Mouse (Mus musculus): ENCODE data around the gene Ndufab1. TPM values are rescaled to one million over a fixed set of nuclear protein-coding genes. Genes with fewer than 3 reads are reported as not detected.

Gene Ndufab1
- 437 and 852 TPM in 2 replicates for polyA plus RNA-seq (2012; rRNA removed)

GRCm38 (mm10) chr7:122101747-122102244 is at the start of gene Ndufab1:
Gene Ndufab1, minus strand, starts transcription at chr7:122101886.
- H3K27ac ChIP-seq (ENCODE audit: insufficient read depth, low read depth, low read length): peak within 1 kb of the TSS; percentile 88
- under 1% methylated on average over 43 of the region's 43 CpGs for WGBS

GRCm38 (mm10) chr7:122140991-122141390 is 39.3 kb upstream of the Ndufab1 start:
- H3K4me3 ChIP-seq (ENCODE audit: insufficient read depth, low read depth, low read length): no peak overlapping the region
- TF ChIP-seq POLR2A (IDR thresholded peaks at IDR 0.05; ENCODE audit: low read depth, low read length): no peak
- no peak for TF ChIP-seq CTCF (conservative IDR thresholded peaks at IDR 0.05; ENCODE audit: insufficient read depth, insufficient read length, low read depth, low read length)
- H3K36me3 ChIP-seq (ENCODE audit: control insufficient read depth, insufficient read depth, low read length): peaks cover 19% of the 10 kb centered on the region
- H3K4me1 ChIP-seq (ENCODE audit: control insufficient read depth, insufficient read depth, low read length): no peaks in the 10 kb centered on the region; the same call in 1 of the 2 replicates
- peak; percentile 82 for DNase-seq
- H3K27ac ChIP-seq (ENCODE audit: insufficient read depth, low read depth, low read length): no peak overlapping the region
- H3K27me3 ChIP-seq (replicated peaks; ENCODE audit: control insufficient read depth, insufficient read depth, low read length): no peaks in the 10 kb centered on the region

More at GRCm38 (mm10) chr7:122101747-122102244, at the start of gene Ndufab1:
- TF ChIP-seq POLR2A (IDR thresholded peaks at IDR 0.05; ENCODE audit: low read depth, low read length) (peak; percentile 2), CTCF (conservative IDR thresholded peaks at IDR 0.05; ENCODE audit: insufficient read depth, insufficient read length, low read depth, low read length) (peak; percentile 69)
- peak within 1 kb of the TSS; percentile 86 for H3K4me3 ChIP-seq (ENCODE audit: insufficient read depth, low read depth, low read length)
- H3K27me3 ChIP-seq (replicated peaks; ENCODE audit: control insufficient read depth, insufficient read depth, low read length): no peaks in the 10 kb centered on the region
- peak; percentile 92 for DNase-seq
- no peaks in the 10 kb centered on the region for H3K36me3 ChIP-seq (ENCODE audit: control insufficient read depth, insufficient read depth, low read length)
- peaks cover 7% of the 10 kb centered on the region; the same call in 1 of the 2 replicates for H3K4me1 ChIP-seq (ENCODE audit: control insufficient read depth, insufficient read depth, low read length)

DNA sequence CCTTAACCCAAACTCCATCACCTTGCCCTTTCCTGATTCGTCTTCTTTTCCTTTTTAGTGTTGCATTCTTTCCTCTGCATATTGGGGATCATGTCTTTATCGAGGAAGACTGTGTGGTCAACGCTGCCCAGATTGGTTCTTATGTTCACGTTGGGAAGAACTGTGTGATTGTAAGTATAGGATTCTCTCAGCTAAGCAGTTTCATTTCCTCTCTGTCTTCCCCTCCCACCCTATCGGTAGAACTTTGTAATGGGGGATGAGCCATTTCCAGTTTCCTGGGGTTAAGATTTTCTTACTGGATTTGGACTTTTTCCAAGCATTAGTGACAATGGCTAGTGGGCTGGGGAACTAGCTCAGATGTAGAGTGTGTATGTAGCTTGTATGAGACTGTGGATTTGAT is 36.5 kb upstream of the Ndufab1 start:
- H3K4me1 ChIP-seq (ENCODE audit: control insufficient read depth, insufficient read depth, low read length): peaks cover 6% of the 10 kb centered on the region; the same call in 1 of the 2 replicates
- H3K27me3 ChIP-seq (replicated peaks; ENCODE audit: control insufficient read depth, insufficient read depth, low read length): no peaks in the 10 kb centered on the region
- H3K27ac ChIP-seq (ENCODE audit: insufficient read depth, low read depth, low read length): no peak overlapping the region
- 86% methylated on average over 5 of the region's 5 CpGs for WGBS
- H3K4me3 ChIP-seq (ENCODE audit: insufficient read depth, low read depth, low read length): no peak overlapping the region
- DNase-seq: no peak
- peaks cover 16% of the 10 kb centered on the region for H3K36me3 ChIP-seq (ENCODE audit: control insufficient read depth, insufficient read depth, low read length)
- TF ChIP-seq POLR2A (IDR thresholded peaks at IDR 0.05; ENCODE audit: low read depth, low read length): no peak
- TF ChIP-seq CTCF (conservative IDR thresholded peaks at IDR 0.05; ENCODE audit: insufficient read depth, insufficient read length, low read depth, low read length): no peak

GRCm38 (mm10) chr7:122137071-122137470 is 35.4 kb upstream of the Ndufab1 start:
- DNase-seq: peak; percentile 80
- Histone ChIP-seq H3K4me1 (ENCODE audit: control insufficient read depth, insufficient read depth, low read length) (peaks cover 6% of the 10 kb centered on the region; the same call in 1 of the 2 replicates), H3K4me3 (ENCODE audit: insufficient read depth, low read depth, low read length) (no peak overlapping the region), H3K27ac (ENCODE audit: insufficient read depth, low read depth, low read length) (no peak overlapping the region), H3K36me3 (ENCODE audit: control insufficient read depth, insufficient read depth, low read length) (peaks cover 14% of the 10 kb centered on the region), H3K27me3 (replicated peaks; ENCODE audit: control insufficient read depth, insufficient read depth, low read length) (no peaks in the 10 kb centered on the region)
- TF ChIP-seq CTCF (conservative IDR thresholded peaks at IDR 0.05; ENCODE audit: insufficient read depth, insufficient read length, low read depth, low read length): no peak
- TF ChIP-seq POLR2A (IDR thresholded peaks at IDR 0.05; ENCODE audit: low read depth, low read length): no peak

DNA sequence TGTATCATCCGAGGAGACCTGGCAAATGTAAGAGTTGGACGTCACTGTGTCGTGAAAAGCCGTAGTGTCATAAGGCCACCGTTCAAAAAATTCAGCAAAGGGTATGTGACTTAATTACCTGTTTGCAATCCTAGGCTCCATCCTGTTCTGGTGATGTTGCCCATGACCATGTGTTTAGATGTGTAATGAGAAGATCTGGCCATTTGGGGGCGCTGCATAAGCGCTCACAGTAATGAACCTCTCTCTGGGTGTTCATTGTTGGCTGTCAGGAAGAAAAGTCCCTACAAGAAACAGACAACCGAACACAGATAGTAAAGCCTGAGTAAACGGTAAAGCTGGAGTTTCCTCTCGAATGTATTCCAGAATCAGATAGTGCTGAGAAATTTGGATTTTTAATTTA is 33.4 kb upstream of the Ndufab1 start:
- H3K27me3 ChIP-seq (replicated peaks; ENCODE audit: control insufficient read depth, insufficient read depth, low read length): no peaks in the 10 kb centered on the region
- TF ChIP-seq POLR2A (IDR thresholded peaks at IDR 0.05; ENCODE audit: low read depth, low read length) (no peak), CTCF (conservative IDR thresholded peaks at IDR 0.05; ENCODE audit: insufficient read depth, insufficient read length, low read depth, low read length) (peak; percentile 34; the same call in 1 of the 2 replicates)
- H3K4me1 ChIP-seq (ENCODE audit: control insufficient read depth, insufficient read depth, low read length): peaks cover 6% of the 10 kb centered on the region; the same call in 1 of the 2 replicates
- WGBS: 73% methylated on average over 10 of the region's 10 CpGs
- DNase-seq: peak; percentile 48
- no peak overlapping the region for H3K4me3 ChIP-seq (ENCODE audit: insufficient read depth, low read depth, low read length)
- H3K27ac ChIP-seq (ENCODE audit: insufficient read depth, low read depth, low read length): no peak overlapping the region
- peaks cover 10% of the 10 kb centered on the region for H3K36me3 ChIP-seq (ENCODE audit: control insufficient read depth, insufficient read depth, low read length)

- 12% methylated on average over 8 of the region's 8 CpGs for WGBS
- peaks cover 3% of the 10 kb centered on the region for H3K36me3 ChIP-seq (ENCODE audit: control insufficient read depth, insufficient read depth, low read length)
- no peak for TF ChIP-seq POLR2A (IDR thresholded peaks at IDR 0.05; ENCODE audit: low read depth, low read length)
- TF ChIP-seq CTCF (conservative IDR thresholded peaks at IDR 0.05; ENCODE audit: insufficient read depth, insufficient read length, low read depth, low read length): no peak
Observed at GRCm38 (mm10) chr7:122133338-122133625, 31.6 kb upstream of the Ndufab1 start.

DNA sequence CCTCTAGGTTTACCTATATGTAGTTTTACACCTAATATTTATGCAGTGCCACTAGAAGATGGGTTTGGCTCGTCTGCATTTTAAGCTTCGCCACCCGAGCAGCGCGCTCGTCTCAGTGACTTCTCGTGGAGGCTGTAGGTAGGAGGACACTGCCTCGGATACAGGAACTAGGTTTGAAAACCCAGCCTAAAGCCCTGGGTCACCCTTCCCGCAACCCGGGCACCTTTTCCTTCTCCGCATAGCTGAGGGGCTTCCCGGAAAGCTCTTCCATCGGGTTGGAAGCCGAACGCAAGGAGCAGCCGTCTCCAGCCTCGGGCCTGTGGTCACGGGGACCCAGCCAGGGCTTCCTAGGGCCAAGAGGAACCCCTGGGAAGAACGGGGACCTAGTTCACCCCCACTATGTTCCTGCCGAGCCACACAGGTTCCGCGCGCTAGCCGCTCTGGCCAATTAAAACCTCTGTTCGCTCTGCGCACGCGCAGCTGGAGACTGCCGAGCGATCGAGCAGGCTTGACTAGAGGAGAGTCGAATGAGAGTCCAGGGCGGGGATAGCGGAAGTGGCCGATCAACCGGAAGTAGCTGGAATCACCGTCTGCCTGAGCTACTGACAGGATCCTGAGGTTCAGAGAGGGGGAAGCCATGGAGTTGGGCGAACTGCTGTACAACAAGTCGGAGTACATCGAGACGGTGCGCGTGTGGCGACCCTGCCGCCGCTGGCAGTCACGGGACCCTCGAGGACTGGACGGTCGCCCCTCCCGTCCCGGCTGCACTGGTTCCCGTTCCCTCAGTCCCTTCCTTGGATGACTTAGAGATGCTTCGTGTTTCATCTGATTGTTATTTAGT is 31.0 kb upstream of the Ndufab1 start, which contains the start of the genes Palb2 and Dctn5:
Gene Palb2 (minus strand): TSS at position 489 of the 841 bp plus-strand sequence.
Gene Dctn5 (plus strand): TSS at position 545 of the 841 bp plus-strand sequence.
- Histone ChIP-seq H3K4me1 (ENCODE audit: control insufficient read depth, insufficient read depth, low read length) (peaks cover 6% of the 10 kb centered on the region; the same call in 1 of the 2 replicates), H3K27ac (ENCODE audit: insufficient read depth, low read depth, low read length) (peak within 1 kb of the TSS; percentile 79), H3K36me3 (ENCODE audit: control insufficient read depth, insufficient read depth, low read length) (no peaks in the 10 kb centered on the region; the same call in 1 of the 2 replicates), H3K27me3 (replicated peaks; ENCODE audit: control insufficient read depth, insufficient read depth, low read length) (no peaks in the 10 kb centered on the region), H3K4me3 (ENCODE audit: insufficient read depth, low read depth, low read length) (peak within 1 kb of the TSS; percentile 96)
- DNase-seq: peak; percentile 99
- TF ChIP-seq CTCF (conservative IDR thresholded peaks at IDR 0.05; ENCODE audit: insufficient read depth, insufficient read length, low read depth, low read length) (no peak), POLR2A (IDR thresholded peaks at IDR 0.05; ENCODE audit: low read depth, low read length) (peak; percentile 68)
- under 1% methylated on average over 54 of the region's 54 CpGs for WGBS

More at GRCm38 (mm10) chr7:122133338-122133625, 31.6 kb upstream of the Ndufab1 start:
- peaks cover 6% of the 10 kb centered on the region; the same call in 1 of the 2 replicates for H3K4me1 ChIP-seq (ENCODE audit: control insufficient read depth, insufficient read depth, low read length)
- peak overlapping the region; percentile 96 for H3K4me3 ChIP-seq (ENCODE audit: insufficient read depth, low read depth, low read length)
- DNase-seq: no peak
- H3K27me3 ChIP-seq (replicated peaks; ENCODE audit: control insufficient read depth, insufficient read depth, low read length): no peaks in the 10 kb centered on the region
- peak overlapping the region; percentile 79 for H3K27ac ChIP-seq (ENCODE audit: insufficient read depth, low read depth, low read length)

Measured in kidney, adult 2 months (tissue).